Mouse (Mus musculus) limb, embryonic 14.5 days (tissue): Measurements from ENCODE around the gene Plekha5. TPM values are rescaled to one million over a fixed set of nuclear protein-coding genes. Genes with fewer than 3 reads are reported as not detected.
A peak's percentile ranks its signal among the peaks of the same experiment; 100 is the strongest.

ENCODE experiments used
- ATAC-seq: fragments of 200-750 bp; cut with Nextera tagmentation; 2 replicates; pipeline ENCODE4 v1.8.0; 2017; ENCODE audit warnings: low read depth, moderate number of reproducible peaks, moderate TSS enrichment; ENCODE audit not compliant: low FRiP score
- DNase-seq: peaks from one replicate; pipeline ENCODE4 v3.0.0-alpha.2; 2015; ENCODE audit warnings: low spot score
- H3K27ac ChIP-seq: fragments of 300-500 bp; sonication (generic); replicated peaks from 2 replicates; pipeline ENCODE4 v1.5.1; 2014; ENCODE audit warnings: low read depth, mild to moderate bottlenecking, low read length, moderate library complexity, mixed read lengths
- H3K27me3 ChIP-seq: fragments of 300-500 bp; sonication (generic); 2 replicates; pipeline ENCODE4 v1.6.1; 2014; ENCODE audit warnings: low read length, mixed read lengths; ENCODE audit not compliant: control insufficient read depth, insufficient read depth
- H3K36me3 ChIP-seq: fragments of 300-500 bp; sonication (generic); 2 replicates; pipeline ENCODE4 v1.6.1; 2014; ENCODE audit warnings: mild to moderate bottlenecking, low read length, moderate library complexity, mixed read lengths; ENCODE audit not compliant: control insufficient read depth, insufficient read depth
- H3K4me1 ChIP-seq: fragments of 300-500 bp; sonication (generic); 2 replicates; pipeline ENCODE4 v1.6.1; 2014; ENCODE audit warnings: antibody characterized with exemption, low read length, mixed read lengths; ENCODE audit not compliant: control insufficient read depth, insufficient read depth
- H3K4me2 ChIP-seq: fragments of 300-500 bp; sonication (generic); replicated peaks from 2 replicates; pipeline ENCODE4 v1.6.1; 2014; ENCODE audit warnings: low read depth, mild to moderate bottlenecking, low read length, moderate library complexity; ENCODE audit not compliant: severe bottlenecking
- H3K4me3 ChIP-seq: fragments of 300-500 bp; sonication (generic); replicated peaks from 2 replicates; pipeline ENCODE4 v1.5.1; 2014; ENCODE audit warnings: low read length
- H3K9ac ChIP-seq: fragments of 300-500 bp; sonication (generic); 2 replicates; pipeline ENCODE4 v1.6.1; 2014; ENCODE audit warnings: mild to moderate bottlenecking, low read depth, low read length, moderate library complexity; ENCODE audit not compliant: severe bottlenecking
- H3K9me3 ChIP-seq: fragments of 300-500 bp; sonication (generic); 2 replicates; pipeline ENCODE4 v1.6.1; 2016; ENCODE audit warnings: low read length; ENCODE audit not compliant: control insufficient read depth
- POLR2A ChIP-seq: fragments of 200-500 bp; IDR thresholded peaks from 2 replicates; pipeline ENCODE4 v1.8.0; 2012; ENCODE audit warnings: inconsistent platforms, mild to moderate bottlenecking, moderate library complexity, borderline replicate concordance; ENCODE audit not compliant: insufficient read depth, insufficient read length; ENCODE audit errors: extremely low read depth
- WGBS: fragments of 180-500 bp; shearing (Covaris S2); extraction: QIAGEN DNeasy Blood & Tissue Kit; methylation state at CpG from one replicate; pipeline ENCODE4 v1.1.7; 2014; 5-methylcytosine and 5-hydroxymethylcytosine counted together
- polyA plus RNA-seq, 2 experiments: library from polyadenylated mRNA; depleted of rRNA in 1 of 2; stranded (reverse) in 1 of 2; unstranded in 1 of 2; fragments of >200 nt; fragmentation: Nextera tagmentation in 1 of 2; extraction: Ambion mirVana in 1 of 2; gene quantifications; 2 replicates each; pipeline versions ENCODE4 v1.2.1 to v1.2.3; 2012 to 2014

Gene Plekha5
- polyA plus RNA-seq, 2 experiments, result 50.8 to 87.2 TPM

GRCm38 (mm10) chr6:140567199-140567598 lies 143.3 kb downstream of the Plekha5 start:
- TF ChIP-seq POLR2A, result no peak
- Histone ChIP-seq H3K27me3 (no peaks in the 10 kb centered on the region), H3K27ac (0 out of 2 replicates have a peak overlapping the region, but pooled peaks have one; percentile 52), H3K4me1 (0 out of 2 replicates have a peak, but pooled peaks cover 6% of the 10 kb centered on the region), H3K4me2 (no peak overlapping the region), H3K9me3 (no peaks in the 10 kb centered on the region), H3K9ac (no peak overlapping the region), H3K4me3 (no peak overlapping the region), H3K36me3 (peaks cover 43% of the 10 kb centered on the region)
- WGBS, result 40% methylated on average over 2 of the region's 2 CpGs
- ATAC-seq (no peak), DNase-seq (no peak)

DNA sequence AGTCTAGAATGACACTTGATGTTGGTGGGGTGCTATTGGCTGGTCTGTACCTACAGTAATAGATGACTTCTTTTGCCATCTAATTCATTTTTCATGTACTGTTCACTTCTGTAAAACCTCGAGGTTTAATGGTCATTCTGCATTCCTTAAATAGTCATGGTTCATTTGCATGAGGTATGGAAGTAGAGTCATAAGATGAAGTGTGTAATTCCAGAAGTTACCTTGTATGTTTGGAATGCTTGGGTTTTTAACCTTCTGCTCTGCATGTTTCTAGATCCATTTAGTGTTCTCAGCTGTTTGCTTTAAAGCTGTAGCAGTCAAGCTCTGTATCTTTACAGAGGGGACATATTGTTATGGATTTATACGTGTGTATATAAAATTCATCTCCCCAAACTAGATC lies 144.0 kb downstream of the Plekha5 start:
- TF ChIP-seq POLR2A, result no peak
- Histone ChIP-seq H3K9ac (no peak overlapping the region), H3K4me2 (no peak overlapping the region), H3K9me3 (no peaks in the 10 kb centered on the region), H3K36me3 (peaks cover 49% of the 10 kb centered on the region), H3K27ac (peak overlapping the region; percentile 52; the same call in 1 of the 2 replicates), H3K27me3 (no peaks in the 10 kb centered on the region), H3K4me3 (no peak overlapping the region), H3K4me1 (0 out of 2 replicates have a peak, but pooled peaks cover 6% of the 10 kb centered on the region)
- 56% methylated on average over 2 of the region's 2 CpGs for WGBS
- ATAC-seq (peak; percentile 24; the same call in 1 of the 2 replicates), DNase-seq (no peak)

DNA sequence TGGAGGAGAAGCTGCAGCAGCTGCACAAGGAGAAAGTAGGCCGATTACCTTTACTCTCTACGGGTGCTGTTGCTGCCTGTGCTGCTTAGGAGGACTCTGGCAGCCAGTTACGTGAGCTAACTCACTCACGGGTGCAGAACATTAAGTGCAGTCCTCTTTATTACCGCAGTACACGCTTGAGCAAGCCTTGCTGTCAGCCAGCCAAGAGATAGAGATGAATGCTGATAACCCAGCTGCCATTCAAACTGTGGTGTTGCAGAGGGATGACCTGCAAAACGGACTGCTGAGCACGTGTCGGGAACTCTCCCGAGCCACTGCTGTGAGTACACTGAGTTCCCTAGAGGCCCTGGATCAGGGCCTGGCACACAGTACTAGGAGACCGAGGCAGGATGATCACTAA lies 146.3 kb downstream of the Plekha5 start:
- no peak for TF ChIP-seq POLR2A
- no peak overlapping the region for H3K27ac ChIP-seq
- H3K4me1 ChIP-seq, result 0 out of 2 replicates have a peak, but pooled peaks cover 6% of the 10 kb centered on the region
- DNase-seq (no peak), ATAC-seq (no peak)
- no peaks in the 10 kb centered on the region for H3K27me3 ChIP-seq
- no peaks in the 10 kb centered on the region for H3K9me3 ChIP-seq
- no peak overlapping the region for H3K4me2 ChIP-seq
- peaks cover 64% of the 10 kb centered on the region for H3K36me3 ChIP-seq
- H3K4me3 ChIP-seq, result no peak overlapping the region
- 78% methylated on average over 11 of the region's 11 CpGs for WGBS
- no peak overlapping the region for H3K9ac ChIP-seq

DNA sequence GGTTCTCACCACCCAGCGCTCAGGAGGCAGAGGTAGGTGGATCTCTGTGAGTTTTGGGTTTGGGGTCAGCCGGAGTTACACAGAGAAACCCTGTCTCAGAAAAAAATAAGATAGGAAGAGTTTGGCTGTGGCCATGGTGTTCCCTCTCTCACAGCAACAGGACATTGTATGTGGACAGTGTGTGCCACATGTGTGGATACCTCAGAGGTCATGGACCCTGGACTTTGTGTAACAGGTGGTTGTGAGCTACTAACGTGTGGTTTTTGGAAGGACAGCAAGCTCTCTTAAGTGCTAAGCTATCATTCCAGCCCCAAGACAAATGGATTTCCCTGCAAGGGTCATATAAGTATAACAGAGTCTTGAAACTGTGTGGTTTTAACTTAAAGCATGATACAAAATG lies 151.1 kb downstream of the Plekha5 start:
- H3K4me1 ChIP-seq, result no peaks in the 10 kb centered on the region
- H3K27me3 ChIP-seq, result no peaks in the 10 kb centered on the region
- peaks cover 80% of the 10 kb centered on the region for H3K36me3 ChIP-seq
- H3K9me3 ChIP-seq, result no peaks in the 10 kb centered on the region
- 88% methylated on average over 3 of the region's 3 CpGs for WGBS
- H3K4me2 ChIP-seq, result no peak overlapping the region
- no peak overlapping the region for H3K27ac ChIP-seq
- no peak for TF ChIP-seq POLR2A
- no peak for DNase-seq
- no peak overlapping the region for H3K9ac ChIP-seq
- no peak for ATAC-seq
- no peak overlapping the region for H3K4me3 ChIP-seq

DNA sequence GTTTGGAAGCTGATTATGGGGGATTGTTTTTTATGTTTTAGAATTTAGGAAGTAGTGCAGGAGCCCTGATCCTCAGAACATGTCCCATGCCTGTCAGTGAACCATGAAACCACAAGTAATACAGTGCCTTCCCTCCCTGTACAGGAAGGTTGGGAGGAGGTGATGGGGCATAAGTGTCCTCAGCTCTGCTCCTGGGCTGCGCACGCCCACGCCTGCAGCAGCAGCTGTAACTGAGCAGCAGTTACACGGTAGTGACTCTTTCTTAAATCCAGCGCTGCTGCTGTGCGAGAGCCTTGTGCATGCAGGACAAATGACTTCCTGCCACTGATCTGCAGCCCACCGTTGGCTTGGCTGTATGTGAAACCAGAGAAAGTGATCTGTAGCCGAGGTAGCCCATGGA lies 152.3 kb downstream of the Plekha5 start:
- no peak overlapping the region for H3K4me2 ChIP-seq
- peaks cover 75% of the 10 kb centered on the region for H3K36me3 ChIP-seq
- H3K27me3 ChIP-seq, result no peaks in the 10 kb centered on the region
- no peak overlapping the region for H3K9ac ChIP-seq
- H3K9me3 ChIP-seq, result no peaks in the 10 kb centered on the region
- no peak overlapping the region for H3K27ac ChIP-seq
- no peak for DNase-seq
- no peak overlapping the region for H3K4me3 ChIP-seq
- no peak for ATAC-seq
- no peak for TF ChIP-seq POLR2A
- WGBS, result 74% methylated on average over 8 of the region's 8 CpGs
- H3K4me1 ChIP-seq, result no peaks in the 10 kb centered on the region
